Mouse (Mus musculus) forelimb bud, embryonic 11.5 days (tissue): ENCODE data around the gene Bbs9.
A peak's percentile ranks its signal among the peaks of the same experiment; 100 is the strongest.

Experiments used
- DNase-seq: peaks from one replicate; pipeline ENCODE4 v3.0.0-alpha.2; 2012; ENCODE audit warnings: low read depth, low spot score

Bbs9 gene

GRCm38 (mm10) chr9:22468170-22468898, 7.2 kb upstream of the Bbs9 start:
- peak; percentile 69 for DNase-seq

GRCm38 (mm10) chr9:22468899-22469259, 6.6 kb upstream of the Bbs9 start:
- no peak for DNase-seq

- no peak for DNase-seq
These were observed 5.9 kb upstream of the Bbs9 start, which contains the start of gene Rp9 for GRCm38 (mm10) chr9:22469643-22470042. Gene Rp9 (minus strand): TSS chr9:22469743.

GRCm38 (mm10) chr9:22476265-22476664, 750 bp downstream of the Bbs9 start:
- peak; percentile 10 for DNase-seq

- no peak for DNase-seq
These were observed 3.4 kb downstream of the Bbs9 start for GRCm38 (mm10) chr9:22478946-22479345.

- DNase-seq = no peak
These were observed 8.5 kb downstream of the Bbs9 start for GRCm38 (mm10) chr9:22483866-22484561.

DNA sequence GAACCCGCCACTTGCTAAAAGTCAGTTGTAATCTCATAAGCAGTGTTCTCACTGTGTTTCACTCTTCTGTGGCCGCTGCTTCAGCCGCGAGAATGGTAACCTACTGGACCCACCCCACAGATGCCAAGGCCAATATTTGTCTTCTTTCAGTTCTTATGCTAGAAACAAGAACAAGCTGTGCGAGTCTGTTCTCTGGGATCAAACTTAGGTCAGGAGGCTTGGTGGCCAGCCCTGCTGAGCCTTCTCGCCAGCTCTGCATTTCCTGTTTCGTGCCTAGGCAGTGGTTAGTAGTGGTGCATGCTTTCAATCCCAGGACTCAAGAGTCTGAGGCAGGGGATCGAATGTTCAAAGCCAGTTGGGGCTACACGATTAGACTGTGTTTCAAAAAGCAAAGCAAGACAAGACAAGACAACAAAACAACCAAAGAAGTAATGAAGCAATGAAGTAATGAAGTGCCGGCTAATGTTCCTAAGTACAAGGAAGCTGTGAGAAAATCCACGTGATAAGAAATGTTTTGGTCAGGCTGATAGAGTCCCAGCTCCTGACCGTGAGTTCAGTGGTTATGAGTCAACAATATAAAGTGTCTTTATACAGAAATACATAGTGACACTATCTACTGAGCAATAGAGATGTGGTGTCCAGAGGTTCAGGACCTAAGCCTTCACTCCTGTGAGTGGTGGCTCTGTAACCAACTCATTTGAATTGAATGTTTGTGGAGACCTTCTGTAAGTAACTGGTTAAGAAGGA, 9.2 kb downstream of the Bbs9 start:
- DNase-seq = no peak

GRCm38 (mm10) chr9:22486211-22486610, 10.7 kb downstream of the Bbs9 start:
- DNase-seq = no peak

GRCm38 (mm10) chr9:22488963-22489362, 13.4 kb downstream of the Bbs9 start:
- no peak for DNase-seq

- DNase-seq = no peak
These were observed 18.8 kb downstream of the Bbs9 start for GRCm38 (mm10) chr9:22494203-22494807.

- no peak for DNase-seq
These were observed 19.6 kb downstream of the Bbs9 start for GRCm38 (mm10) chr9:22495133-22495532.

- no peak for DNase-seq
These were observed 21.7 kb downstream of the Bbs9 start for GRCm38 (mm10) chr9:22497021-22497767.

DNA sequence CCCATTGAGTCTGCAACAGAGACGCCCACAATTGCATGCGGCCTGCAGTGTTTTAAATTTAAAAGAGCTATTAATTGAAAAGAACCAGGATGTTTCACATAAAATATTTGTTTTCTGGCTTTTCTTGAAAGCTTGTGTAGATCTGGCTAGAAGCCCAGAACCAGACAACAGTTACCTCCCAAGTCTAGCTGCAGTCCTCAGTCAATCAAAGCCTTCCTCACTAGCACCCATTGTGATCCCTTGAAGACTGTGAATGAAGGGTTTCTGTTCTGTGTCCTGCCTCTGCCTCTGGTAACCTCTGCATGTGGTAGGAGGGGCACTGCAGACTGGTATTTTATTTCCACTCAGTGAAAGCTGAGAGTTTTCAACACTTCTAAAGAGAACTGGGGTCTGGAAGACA, 27.5 kb downstream of the Bbs9 start:
- no peak for DNase-seq

DNA sequence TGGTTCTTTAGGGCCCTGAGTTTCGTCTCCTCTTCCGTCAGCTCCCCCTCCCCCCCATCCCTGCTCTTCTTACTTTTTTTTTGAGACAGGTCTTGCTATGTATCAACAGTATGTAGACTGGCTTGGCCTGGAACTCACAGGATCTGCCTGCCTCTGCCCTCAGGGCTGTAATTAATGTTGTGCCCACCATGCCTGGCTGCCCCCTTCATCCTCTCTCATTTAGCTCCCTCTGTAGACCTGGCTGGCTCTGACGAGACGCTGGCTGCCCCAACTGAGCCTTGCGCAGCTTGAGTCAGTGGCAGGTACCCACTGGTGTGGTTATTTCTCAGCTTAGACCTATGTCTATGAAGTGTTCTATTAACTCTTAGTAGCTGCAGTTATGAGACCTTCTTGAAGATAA, 28.1 kb downstream of the Bbs9 start:
- no peak for DNase-seq

DNA sequence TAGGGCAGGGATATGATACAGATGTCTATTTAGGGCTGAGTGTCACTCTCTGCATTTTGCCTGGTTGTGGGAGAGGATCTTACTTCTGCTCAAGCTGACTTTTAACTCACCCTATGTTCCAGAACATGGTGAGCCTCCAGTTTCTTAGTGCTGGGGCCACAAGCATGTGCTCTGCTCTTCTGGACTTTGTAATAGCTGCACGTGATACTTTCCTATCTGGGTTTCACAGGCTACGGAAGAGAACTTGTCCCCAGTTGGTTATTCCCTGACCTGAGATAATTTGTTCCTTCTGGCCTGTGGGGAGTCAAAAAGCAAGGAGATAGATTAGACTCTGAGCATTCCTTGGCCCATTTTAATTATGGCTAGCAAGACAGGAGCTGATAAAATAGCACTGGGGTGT, 30.1 kb downstream of the Bbs9 start:
- no peak for DNase-seq

GRCm38 (mm10) chr9:22515076-22515475, 39.6 kb downstream of the Bbs9 start:
- no peak for DNase-seq

GRCm38 (mm10) chr9:22518394-22519041, 43.0 kb downstream of the Bbs9 start:
- DNase-seq = peak; percentile 44

GRCm38 (mm10) chr9:22523460-22523859, 47.9 kb downstream of the Bbs9 start:
- no peak for DNase-seq

GRCm38 (mm10) chr9:22530734-22531489, 55.4 kb downstream of the Bbs9 start:
- no peak for DNase-seq

GRCm38 (mm10) chr9:22532112-22532511, 56.6 kb downstream of the Bbs9 start:
- no peak for DNase-seq
